Mouse (Mus musculus): ENCODE measurements around the gene Mreg. TPM values are rescaled to one million over a fixed set of nuclear protein-coding genes. Genes with fewer than 3 reads are reported as not detected.

The Mreg gene
- polyA plus RNA-seq, 1 experiment from 2014 or later = 2.7 TPM

DNA sequence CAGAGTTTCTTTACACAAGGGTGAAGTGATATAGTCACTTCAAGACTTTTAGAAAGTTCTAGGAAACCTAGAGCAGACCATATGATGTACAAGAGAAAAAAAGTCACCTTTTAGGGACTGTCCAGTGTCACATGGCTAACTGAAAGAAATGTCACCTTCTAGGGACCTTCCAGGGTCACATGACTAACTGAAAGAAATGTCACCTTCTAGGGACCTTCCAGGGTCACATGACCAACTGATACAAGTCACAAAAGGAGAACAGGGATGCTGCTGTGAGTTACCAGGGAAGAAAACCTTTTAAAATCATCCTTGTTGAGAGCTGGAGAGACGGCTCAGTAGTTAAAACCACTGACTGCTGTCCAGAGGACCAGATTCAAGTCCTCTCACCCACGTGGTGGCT is 10.0 kb downstream of the Mreg start:
- WGBS = 60% methylated on average over 2 of the region's 2 CpGs

DNA sequence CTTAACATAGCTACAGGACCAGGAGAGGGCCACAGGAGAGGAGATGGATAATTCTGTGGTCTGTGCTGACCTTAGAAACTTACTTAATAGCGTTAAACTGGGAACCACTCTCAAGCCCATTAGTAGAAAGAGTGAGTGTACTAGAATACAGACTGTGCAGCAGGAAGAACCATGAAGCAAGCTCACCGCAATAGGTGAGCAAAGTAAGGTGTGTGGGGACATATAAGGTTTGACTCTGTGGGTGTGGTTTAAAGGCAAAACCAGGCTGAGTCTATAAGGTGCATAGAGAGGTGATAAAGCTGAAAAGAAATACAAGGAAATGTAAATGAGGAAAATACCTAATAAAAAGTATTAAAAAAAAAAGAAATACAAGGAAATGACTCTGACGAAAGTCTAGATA is 11.0 kb downstream of the Mreg start:
- no peak overlapping the region for H3K4me2 ChIP-seq (ENCODE audit: low read depth, low read length)
- no peak overlapping the region for H3K9ac ChIP-seq (ENCODE audit: low read length)
- H3K27me3 ChIP-seq (ENCODE audit: control insufficient read depth, insufficient read depth, low read depth, low read length) = no peaks in the 10 kb centered on the region
- no peak overlapping the region for H3K4me3 ChIP-seq (ENCODE audit: low read length)
- no peaks in the 10 kb centered on the region for H3K4me1 ChIP-seq (replicated peaks; ENCODE audit: control insufficient read depth, insufficient read depth, low read length)
- no peaks in the 10 kb centered on the region for H3K9me3 ChIP-seq (ENCODE audit: control insufficient read depth, low read length)
- no peak for ATAC-seq (ENCODE audit: low read depth)
- no peak overlapping the region for H3K27ac ChIP-seq (ENCODE audit: low read length)
- no peaks in the 10 kb centered on the region for H3K36me3 ChIP-seq (ENCODE audit: control insufficient read depth, insufficient read depth, low read length)
- WGBS = 80% methylated on average over 3 of the region's 3 CpGs

More for the DNA sequence above, 10.0 kb downstream of the Mreg start:
- H3K4me1 ChIP-seq (replicated peaks; ENCODE audit: control insufficient read depth, insufficient read depth, low read length) = no peaks in the 10 kb centered on the region
- H3K9me3 ChIP-seq (ENCODE audit: control insufficient read depth, low read length) = no peaks in the 10 kb centered on the region
- no peak overlapping the region for H3K9ac ChIP-seq (ENCODE audit: low read length)
- H3K27ac ChIP-seq (ENCODE audit: low read length) = no peak overlapping the region
- no peaks in the 10 kb centered on the region for H3K36me3 ChIP-seq (ENCODE audit: control insufficient read depth, insufficient read depth, low read length)
- H3K4me2 ChIP-seq (ENCODE audit: low read depth, low read length) = no peak overlapping the region
- no peaks in the 10 kb centered on the region for H3K27me3 ChIP-seq (ENCODE audit: control insufficient read depth, insufficient read depth, low read depth, low read length)
- no peak for ATAC-seq (ENCODE audit: low read depth)
- H3K4me3 ChIP-seq (ENCODE audit: low read length) = no peak overlapping the region

DNA sequence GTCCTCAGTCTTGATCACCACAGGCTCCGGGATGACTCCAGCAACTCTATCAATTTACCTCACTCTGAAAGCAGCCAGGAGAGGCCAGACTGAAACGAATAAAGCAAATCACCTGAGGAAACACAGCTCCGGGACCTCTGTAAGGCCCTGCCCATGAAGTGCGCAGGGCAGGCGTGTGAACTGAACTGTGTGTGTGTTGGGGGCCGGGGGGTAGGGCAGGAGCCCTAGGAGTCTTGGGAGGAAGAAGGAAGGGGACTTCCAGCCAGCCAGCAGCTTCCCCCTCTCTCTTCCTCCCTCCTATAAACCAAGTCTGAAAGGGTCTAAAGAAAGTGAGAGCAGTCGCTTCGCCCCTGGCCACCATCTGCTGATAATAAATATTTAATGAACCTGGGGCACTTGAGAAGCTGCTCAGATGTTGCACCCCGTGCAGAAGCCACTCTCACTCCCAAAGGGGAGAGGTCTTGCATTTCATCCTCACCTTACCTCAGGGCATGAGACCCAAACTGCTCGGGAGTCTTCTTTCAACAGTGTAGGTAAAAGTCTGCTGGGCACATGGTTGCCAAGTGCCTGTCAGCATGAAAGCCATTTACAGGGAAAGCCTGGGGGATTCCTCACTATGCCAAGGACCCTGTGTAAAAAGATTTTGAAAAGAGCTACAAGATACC is 13.8 kb downstream of the Mreg start:
- Histone ChIP-seq H3K4me2 (ENCODE audit: low read depth, low read length) (no peak overlapping the region), H3K27ac (ENCODE audit: low read length) (no peak overlapping the region), H3K4me3 (ENCODE audit: low read length) (no peak overlapping the region), H3K27me3 (ENCODE audit: control insufficient read depth, insufficient read depth, low read depth, low read length) (no peaks in the 10 kb centered on the region), H3K36me3 (ENCODE audit: control insufficient read depth, insufficient read depth, low read length) (no peaks in the 10 kb centered on the region), H3K9me3 (ENCODE audit: control insufficient read depth, low read length) (no peaks in the 10 kb centered on the region), H3K4me1 (replicated peaks; ENCODE audit: control insufficient read depth, insufficient read depth, low read length) (no peaks in the 10 kb centered on the region), H3K9ac (ENCODE audit: low read length) (no peak overlapping the region)
- WGBS = 52% methylated on average over 10 of the region's 10 CpGs
- ATAC-seq (ENCODE audit: low read depth) = no peak

DNA sequence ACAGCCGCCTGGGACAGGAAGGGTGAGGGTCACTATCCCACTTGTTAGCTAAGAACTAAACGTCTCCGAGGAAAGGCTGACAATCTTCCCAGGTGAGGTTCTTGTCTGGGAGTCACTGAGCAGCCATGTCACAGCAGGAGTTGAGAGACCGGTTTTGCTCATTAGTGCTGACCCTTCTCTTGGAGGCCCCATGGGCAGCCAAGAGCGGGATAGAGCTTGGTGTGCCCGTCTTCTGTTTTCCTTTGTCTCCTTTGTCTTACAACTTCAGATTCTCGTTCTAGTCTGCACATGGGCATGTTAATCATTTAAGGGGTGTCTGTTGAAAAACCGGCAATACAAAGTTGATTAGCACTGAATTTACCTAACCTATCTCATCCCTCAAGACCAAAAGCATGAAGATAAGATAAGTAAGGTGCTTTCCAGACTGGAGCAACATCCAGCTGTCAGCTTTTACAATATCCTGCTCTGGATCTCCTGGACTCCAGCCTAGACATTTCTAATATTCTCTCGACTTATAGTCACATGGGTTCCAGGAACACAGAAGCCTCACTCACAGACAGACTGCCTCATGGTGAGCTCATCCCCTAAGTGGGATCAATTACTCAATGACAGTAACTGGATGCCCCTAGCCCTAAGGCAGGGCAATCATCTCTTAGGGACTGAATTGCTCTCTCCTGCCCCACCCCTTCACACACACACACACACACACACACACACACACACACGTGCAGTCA is 15.3 kb downstream of the Mreg start:
- no peaks in the 10 kb centered on the region for H3K36me3 ChIP-seq (ENCODE audit: control insufficient read depth, insufficient read depth, low read length)
- H3K9me3 ChIP-seq (ENCODE audit: control insufficient read depth, low read length) = no peaks in the 10 kb centered on the region
- H3K27me3 ChIP-seq (ENCODE audit: control insufficient read depth, insufficient read depth, low read depth, low read length) = no peaks in the 10 kb centered on the region
- no peak for ATAC-seq (ENCODE audit: low read depth)
- 44% methylated on average over 10 of the region's 10 CpGs for WGBS
- no peak overlapping the region for H3K9ac ChIP-seq (ENCODE audit: low read length)
- no peaks in the 10 kb centered on the region for H3K4me1 ChIP-seq (replicated peaks; ENCODE audit: control insufficient read depth, insufficient read depth, low read length)
- H3K4me3 ChIP-seq (ENCODE audit: low read length) = no peak overlapping the region
- no peak overlapping the region for H3K4me2 ChIP-seq (ENCODE audit: low read depth, low read length)
- no peak overlapping the region for H3K27ac ChIP-seq (ENCODE audit: low read length)

DNA sequence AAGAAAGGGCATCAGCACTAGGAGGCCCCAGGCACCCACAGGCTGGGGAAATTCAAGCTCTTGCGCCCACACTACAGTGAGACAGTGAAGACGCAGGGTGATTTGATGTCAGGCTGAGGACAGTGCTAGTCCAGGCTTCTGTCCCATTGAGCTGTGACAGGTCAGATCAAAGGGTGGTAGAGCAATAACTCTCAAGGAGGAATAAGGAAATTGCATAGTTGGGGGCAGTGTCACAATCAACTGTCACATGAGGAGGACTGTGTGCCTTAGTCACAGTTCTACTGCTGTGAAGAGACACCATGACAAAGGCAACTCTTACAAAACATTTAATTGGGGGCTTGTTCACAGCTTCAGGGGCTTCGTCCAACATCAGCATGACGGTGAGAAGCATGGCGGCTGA is 16.0 kb downstream of the Mreg start:
- no peak overlapping the region for H3K4me2 ChIP-seq (ENCODE audit: low read depth, low read length)
- 81% methylated on average over 5 of the region's 5 CpGs for WGBS
- H3K36me3 ChIP-seq (ENCODE audit: control insufficient read depth, insufficient read depth, low read length) = no peaks in the 10 kb centered on the region
- no peak overlapping the region for H3K4me3 ChIP-seq (ENCODE audit: low read length)
- H3K27ac ChIP-seq (ENCODE audit: low read length) = no peak overlapping the region
- H3K9ac ChIP-seq (ENCODE audit: low read length) = no peak overlapping the region
- ATAC-seq (ENCODE audit: low read depth) = no peak
- H3K4me1 ChIP-seq (replicated peaks; ENCODE audit: control insufficient read depth, insufficient read depth, low read length) = no peaks in the 10 kb centered on the region
- H3K27me3 ChIP-seq (ENCODE audit: control insufficient read depth, insufficient read depth, low read depth, low read length) = no peaks in the 10 kb centered on the region
- no peaks in the 10 kb centered on the region for H3K9me3 ChIP-seq (ENCODE audit: control insufficient read depth, low read length)

DNA sequence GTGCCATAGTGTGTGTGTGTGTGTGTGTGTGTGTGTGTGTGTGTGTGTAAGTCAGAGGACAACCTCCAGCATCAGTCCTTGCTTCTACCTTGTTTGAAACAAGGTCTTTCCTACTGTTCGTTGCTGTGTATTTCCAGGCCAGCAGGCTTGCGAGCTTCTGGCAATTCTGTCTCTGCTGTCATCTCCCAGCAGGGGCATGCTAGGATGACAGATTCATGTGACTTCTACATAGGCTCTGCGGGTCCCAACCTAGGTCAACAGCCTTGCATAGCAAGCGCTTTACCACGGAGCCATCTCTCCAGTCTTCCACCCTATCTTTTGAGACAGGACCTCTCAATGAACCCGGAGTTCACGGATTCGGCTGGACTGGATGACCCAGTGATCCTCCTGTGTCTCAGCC is 20.7 kb downstream of the Mreg start:
- Histone ChIP-seq H3K36me3 (ENCODE audit: control insufficient read depth, insufficient read depth, low read length) (no peaks in the 10 kb centered on the region), H3K9ac (ENCODE audit: low read length) (no peak overlapping the region), H3K9me3 (ENCODE audit: control insufficient read depth, low read length) (no peaks in the 10 kb centered on the region), H3K4me3 (ENCODE audit: low read length) (no peak overlapping the region), H3K4me1 (replicated peaks; ENCODE audit: control insufficient read depth, insufficient read depth, low read length) (no peaks in the 10 kb centered on the region), H3K4me2 (ENCODE audit: low read depth, low read length) (no peak overlapping the region), H3K27ac (ENCODE audit: low read length) (no peak overlapping the region), H3K27me3 (ENCODE audit: control insufficient read depth, insufficient read depth, low read depth, low read length) (no peaks in the 10 kb centered on the region)
- ATAC-seq (ENCODE audit: low read depth) = no peak
- WGBS = 86% methylated on average over 8 of the region's 8 CpGs

DNA sequence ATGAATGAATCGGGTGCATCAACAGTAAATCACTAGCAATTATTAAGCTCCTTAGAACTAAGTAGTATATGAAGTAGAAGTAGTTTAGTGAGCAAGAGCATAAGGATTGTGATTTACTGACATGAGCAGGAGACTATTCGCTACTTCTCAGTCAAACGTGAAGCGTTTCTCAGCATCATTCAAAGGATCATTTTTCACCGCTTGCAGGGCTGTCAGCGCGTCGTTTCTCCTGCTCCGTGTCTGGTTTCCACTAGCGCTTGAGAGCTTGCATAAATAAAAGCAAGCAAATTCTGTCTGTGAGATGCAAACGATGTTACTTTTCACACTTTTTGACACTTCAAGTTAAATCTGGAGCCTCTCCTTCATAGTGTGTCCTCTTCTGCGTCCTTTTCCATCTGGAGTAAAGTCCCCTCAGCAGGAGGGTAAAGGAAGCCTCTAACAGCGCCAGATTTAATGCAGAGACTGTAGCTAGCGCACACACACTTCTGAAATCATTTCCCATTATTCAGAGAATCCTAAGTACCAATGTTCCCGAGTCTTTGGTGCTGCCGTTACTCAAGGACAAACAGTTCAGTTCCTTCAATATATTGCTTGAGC is 23.9 kb downstream of the Mreg start:
- H3K27ac ChIP-seq (ENCODE audit: low read length) = no peak overlapping the region

DNA sequence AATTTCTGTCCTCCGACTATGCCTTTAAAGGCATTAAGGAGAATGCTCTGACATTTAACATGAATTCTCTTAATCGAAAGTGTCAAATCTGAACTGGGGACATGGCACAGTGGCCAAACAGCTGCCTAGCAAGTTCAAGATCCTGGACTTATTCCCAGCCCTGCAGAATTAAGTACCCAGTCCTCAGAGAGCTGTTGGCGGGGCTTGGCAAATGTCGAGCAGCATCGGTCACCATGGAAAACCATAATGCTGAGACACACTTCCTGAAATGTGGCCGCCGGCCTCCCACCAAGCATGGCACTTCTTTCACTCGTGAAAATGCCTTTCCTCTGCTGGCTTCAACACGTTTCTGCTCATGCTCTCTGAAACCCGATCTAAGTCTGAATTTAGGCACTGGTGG is 24.6 kb downstream of the Mreg start:
- Histone ChIP-seq H3K4me2 (ENCODE audit: low read depth, low read length) (no peak overlapping the region), H3K4me1 (replicated peaks; ENCODE audit: control insufficient read depth, insufficient read depth, low read length) (peaks cover 3% of the 10 kb centered on the region), H3K27me3 (ENCODE audit: control insufficient read depth, insufficient read depth, low read depth, low read length) (no peaks in the 10 kb centered on the region), H3K9ac (ENCODE audit: low read length) (no peak overlapping the region), H3K36me3 (ENCODE audit: control insufficient read depth, insufficient read depth, low read length) (no peaks in the 10 kb centered on the region), H3K27ac (ENCODE audit: low read length) (no peak overlapping the region), H3K4me3 (ENCODE audit: low read length) (no peak overlapping the region), H3K9me3 (ENCODE audit: control insufficient read depth, low read length) (no peaks in the 10 kb centered on the region)
- ATAC-seq (ENCODE audit: low read depth) = no peak
- 64% methylated on average over 10 of the region's 10 CpGs for WGBS

More for the DNA sequence above, 23.9 kb downstream of the Mreg start:
- 49% methylated on average over 16 of the region's 16 CpGs for WGBS
- H3K27me3 ChIP-seq (ENCODE audit: control insufficient read depth, insufficient read depth, low read depth, low read length) = no peaks in the 10 kb centered on the region
- H3K9ac ChIP-seq (ENCODE audit: low read length) = no peak overlapping the region
- no peaks in the 10 kb centered on the region for H3K9me3 ChIP-seq (ENCODE audit: control insufficient read depth, low read length)
- no peaks in the 10 kb centered on the region for H3K36me3 ChIP-seq (ENCODE audit: control insufficient read depth, insufficient read depth, low read length)
- no peak for ATAC-seq (ENCODE audit: low read depth)
- no peak overlapping the region for H3K4me2 ChIP-seq (ENCODE audit: low read depth, low read length)
- peaks cover under 1% of the 10 kb centered on the region for H3K4me1 ChIP-seq (replicated peaks; ENCODE audit: control insufficient read depth, insufficient read depth, low read length)
- H3K4me3 ChIP-seq (ENCODE audit: low read length) = no peak overlapping the region

DNA sequence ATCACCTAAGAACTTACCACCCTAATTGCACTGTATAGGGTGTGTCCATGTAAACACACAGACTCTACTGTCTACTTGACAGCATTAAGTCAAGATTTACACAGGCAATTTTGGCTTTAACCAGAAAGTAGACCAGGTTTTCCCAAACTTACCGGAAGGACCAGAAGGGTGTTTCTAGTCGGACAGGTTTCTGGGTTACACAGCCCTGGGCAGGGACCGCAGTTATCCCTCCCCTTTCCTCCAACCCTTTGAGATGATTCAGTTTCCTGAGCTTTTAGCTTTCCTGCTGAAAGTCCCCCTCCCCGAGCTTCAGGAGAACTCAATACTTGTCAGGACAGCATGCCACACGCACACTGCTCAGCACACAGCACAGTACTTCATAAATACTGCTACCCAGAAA is 26.0 kb downstream of the Mreg start:
- H3K4me2 ChIP-seq (ENCODE audit: low read depth, low read length) = no peak overlapping the region
- H3K36me3 ChIP-seq (ENCODE audit: control insufficient read depth, insufficient read depth, low read length) = no peaks in the 10 kb centered on the region
- 62% methylated on average over 5 of the region's 5 CpGs for WGBS
- H3K4me1 ChIP-seq (replicated peaks; ENCODE audit: control insufficient read depth, insufficient read depth, low read length) = peaks cover 3% of the 10 kb centered on the region
- no peaks in the 10 kb centered on the region for H3K9me3 ChIP-seq (ENCODE audit: control insufficient read depth, low read length)
- no peak for ATAC-seq (ENCODE audit: low read depth)
- no peak overlapping the region for H3K4me3 ChIP-seq (ENCODE audit: low read length)
- no peaks in the 10 kb centered on the region for H3K27me3 ChIP-seq (ENCODE audit: control insufficient read depth, insufficient read depth, low read depth, low read length)
- H3K9ac ChIP-seq (ENCODE audit: low read length) = no peak overlapping the region
- H3K27ac ChIP-seq (ENCODE audit: low read length) = no peak overlapping the region
